Mouse (Mus musculus) adrenal gland, adult 8-10 months (tissue): ENCODE measurements around the gene Apcs. TPM values are rescaled to one million over a fixed set of nuclear protein-coding genes. Genes with fewer than 3 reads are reported as not detected.

Experiments used
- DNase-seq: peaks from one replicate; pipeline ENCODE4 v3.0.0; 2022
- total RNA-seq, 4 experiments: library from RNA; stranded (reverse); gene quantifications; 2 replicates each; pipeline ENCODE4 v1.2.4; 2022

Gene Apcs
- total RNA-seq: not detected

DNA sequence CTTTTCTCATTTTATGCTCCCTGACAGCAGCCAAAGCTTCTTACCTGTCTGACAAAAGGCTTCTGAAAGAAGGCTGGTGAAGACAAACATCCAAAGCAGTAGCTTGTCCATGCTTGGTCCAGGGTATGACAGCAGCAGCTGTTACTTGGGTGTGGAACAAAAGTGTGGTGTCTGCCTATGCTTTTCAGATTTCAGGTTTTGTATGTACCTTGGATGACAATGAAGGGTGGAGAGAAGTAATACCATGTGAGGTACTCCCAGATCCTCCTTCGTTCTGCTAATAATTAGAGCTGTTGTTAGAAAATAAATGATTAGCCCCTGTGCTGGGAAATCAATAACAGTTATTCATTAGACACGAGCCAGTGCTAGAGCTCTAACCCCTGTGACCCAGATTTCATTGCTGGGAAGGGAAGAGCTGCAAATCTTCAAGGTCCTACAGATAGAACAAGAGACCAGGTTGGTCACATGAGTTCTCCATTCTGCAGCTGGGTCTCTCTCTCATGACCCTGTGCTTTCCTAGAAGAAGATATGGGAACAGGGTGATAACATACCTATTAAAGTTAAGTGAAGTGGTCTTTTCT is at the start of gene Apcs:
Gene Apcs (minus strand): TSS at position 265 of the 581 bp plus-strand sequence.
- DNase-seq: no peak

DNA sequence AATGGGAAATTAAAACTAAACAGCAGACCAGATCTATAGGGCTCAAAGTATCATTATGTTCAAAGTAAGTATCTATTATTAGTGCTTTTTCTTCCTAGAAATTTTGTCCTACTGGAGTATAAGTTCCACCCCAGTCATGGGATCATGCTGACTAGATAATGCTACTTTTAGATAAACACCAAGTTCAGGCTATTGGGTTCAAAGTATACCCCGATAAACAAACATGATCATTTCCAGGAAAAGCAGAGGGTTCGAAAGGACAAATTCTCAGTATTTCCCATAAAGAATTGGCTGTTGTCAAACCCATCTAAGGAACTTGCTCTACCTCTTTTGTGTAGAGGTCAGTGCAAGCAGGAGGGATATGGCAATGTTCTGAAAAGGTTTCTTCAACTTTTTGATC is 37.4 kb upstream of the Apcs start:
- no peak for DNase-seq

DNA sequence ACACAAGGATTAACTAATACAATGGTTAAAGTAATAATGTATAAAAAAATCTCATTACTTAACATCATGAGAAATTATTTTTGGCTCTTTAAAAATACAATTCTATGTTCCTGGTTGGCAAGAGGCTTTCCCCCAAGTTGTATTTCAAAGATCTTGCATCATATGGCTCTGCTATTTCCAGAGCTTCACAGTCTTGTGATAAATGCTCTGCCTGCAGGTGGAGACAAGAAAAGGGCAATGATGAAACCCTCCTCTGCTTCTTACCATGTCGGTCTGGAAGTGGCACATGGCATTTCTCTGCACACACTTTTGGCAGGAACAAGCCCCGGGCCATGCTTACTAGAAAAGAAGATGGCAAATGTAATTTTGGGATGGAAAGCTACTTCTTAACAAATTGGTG is 23.6 kb upstream of the Apcs start:
- DNase-seq: no peak

DNA sequence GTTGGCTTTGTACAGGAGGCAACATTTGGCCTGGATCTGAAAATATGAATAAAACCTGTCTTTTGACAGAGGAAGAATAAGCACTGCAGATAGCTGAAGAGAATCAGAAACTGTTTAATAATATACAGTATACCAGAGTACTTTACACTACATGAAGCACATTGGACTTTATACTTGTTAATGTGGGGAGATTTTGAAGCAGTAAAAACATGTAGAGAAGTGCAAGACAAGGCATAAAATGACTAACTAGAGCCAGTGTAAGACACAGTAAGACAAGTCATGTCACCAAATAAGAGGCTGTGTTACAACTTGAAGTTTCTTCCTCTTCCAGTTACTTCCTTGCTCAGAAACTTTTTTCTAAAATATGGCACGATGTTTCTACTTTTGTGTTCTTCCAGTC is 22.3 kb upstream of the Apcs start:
- DNase-seq: no peak

DNA sequence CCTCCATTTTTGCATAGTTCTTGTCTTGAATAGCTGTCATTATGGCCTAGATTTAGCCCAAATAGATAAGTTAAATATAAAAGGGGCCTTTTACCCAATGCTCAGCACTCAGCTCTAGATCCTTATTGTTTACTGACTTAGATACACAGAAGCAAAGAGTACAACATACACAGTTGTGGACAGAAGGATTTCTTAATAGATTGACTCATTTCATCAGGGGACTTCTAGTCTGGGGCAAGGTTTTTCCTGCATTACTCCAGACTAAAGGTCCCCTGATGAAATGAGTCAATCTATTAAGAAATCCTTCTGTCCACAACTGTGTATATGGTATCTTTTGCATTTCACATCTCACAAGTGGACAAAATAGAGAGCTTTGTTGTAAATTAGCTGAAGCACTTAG is 8.5 kb upstream of the Apcs start:
- DNase-seq: no peak

DNA sequence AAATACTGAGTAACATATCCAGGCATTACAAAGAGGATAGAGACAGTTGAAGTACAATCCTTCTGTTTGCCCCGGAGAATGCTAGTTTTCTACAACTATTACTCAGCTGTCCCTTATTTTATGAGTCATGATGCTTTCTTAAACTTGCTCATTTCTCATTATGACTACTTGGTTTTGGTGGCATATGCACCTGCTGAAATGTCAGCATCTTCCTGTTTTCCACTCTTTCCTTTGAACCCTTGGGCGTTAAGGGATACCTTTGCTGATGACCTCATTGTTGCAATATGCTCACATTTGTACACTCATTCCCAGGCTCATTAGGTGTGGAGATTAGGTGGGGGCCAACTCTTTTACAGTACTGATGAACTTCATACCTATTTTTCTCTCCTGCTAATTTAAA is 594 bp upstream of the Apcs start:
- no peak for DNase-seq

DNA sequence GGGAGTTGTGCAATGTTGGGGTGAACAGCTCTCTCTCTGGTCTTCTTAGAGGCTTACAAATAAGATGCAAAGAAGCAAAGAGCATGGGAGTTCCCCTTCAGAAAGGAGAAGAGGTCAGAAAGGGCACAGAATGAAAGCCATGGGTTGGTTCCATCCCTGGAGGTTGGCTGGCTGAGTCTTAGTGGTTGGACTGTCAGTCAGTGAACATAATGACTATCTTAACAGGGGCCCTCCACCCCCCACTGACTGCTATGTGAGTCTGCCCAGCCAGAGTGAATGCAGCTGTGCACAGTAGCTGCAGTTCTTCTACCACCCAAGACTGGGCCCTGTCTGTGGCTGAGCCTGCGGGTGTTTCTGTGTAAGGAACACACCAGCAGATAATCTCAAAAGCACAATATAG is 18.2 kb downstream of the Apcs start:
- no peak for DNase-seq

DNA sequence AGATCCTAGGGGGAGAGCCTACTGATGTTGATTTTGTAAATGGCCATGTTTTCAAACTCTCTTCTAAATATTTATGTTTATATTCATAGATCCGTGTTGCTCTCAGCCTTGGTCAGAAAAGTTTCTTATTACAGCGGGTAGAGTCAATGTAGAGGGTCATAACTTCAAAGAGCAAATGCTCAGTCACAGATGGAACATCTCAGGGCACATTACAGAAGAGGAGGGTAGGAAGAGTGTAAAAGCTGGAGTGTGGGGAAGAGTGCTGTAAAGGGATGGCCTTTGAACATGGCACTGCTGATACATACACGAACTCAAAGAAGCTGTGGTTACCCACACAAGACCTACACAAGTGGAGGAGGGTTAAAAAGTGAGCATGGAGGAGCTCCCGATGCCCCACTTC is 19.6 kb downstream of the Apcs start:
- no peak for DNase-seq

DNA sequence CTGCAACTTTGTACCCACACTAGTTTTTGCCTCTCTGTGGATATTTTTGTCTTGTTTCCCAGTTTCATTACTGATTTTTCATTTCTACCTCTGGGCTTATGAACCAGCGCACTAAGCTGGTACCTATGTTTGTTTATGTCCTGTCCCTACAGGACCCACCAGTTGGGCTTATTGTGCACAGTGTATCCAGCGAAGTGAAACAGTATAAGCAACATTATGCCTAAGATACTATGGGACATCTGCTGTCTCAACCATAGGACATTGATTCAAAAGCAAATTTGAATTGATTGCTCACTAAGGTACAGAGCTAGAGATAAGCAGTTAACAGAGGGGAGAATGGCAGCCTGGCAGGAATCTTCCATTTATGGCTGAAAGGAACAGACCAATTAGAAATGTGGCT is 46.7 kb downstream of the Apcs start:
- DNase-seq: no peak

DNA sequence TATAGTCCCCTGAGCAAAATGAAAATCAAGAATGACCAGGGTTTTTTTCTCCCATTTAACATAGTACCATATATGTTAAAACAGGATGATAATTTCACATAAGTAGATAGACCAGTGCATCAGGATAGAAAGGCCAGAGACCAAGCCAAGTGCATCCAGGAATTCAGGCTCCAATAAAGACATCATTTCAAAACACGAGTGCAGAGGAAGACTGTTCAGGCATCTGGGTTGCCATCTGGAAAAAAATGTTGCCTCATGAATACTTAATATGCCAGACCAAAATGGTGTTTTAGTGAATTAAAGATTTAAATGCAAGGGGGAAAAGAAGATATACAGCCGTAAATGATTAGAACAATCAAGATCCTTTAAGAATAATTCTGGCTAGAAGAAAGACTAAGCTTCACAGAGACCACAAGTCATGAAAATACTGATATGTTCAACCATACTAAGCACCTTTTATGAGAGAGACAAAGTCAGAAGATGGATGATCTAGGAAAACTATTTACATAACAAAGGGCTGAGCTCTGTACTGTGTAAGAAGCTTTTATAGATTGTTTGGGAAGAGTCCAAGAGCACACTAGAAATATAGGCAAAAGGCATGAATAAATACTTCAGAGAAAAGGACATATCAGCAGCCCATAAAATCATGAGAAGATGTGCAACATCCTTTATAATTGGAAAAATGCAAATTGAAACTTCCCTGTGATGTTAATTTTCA is 47.6 kb downstream of the Apcs start:
- DNase-seq: no peak

Other genes with a start within 250 kb of the Apcs start
- under 1 TPM in 2 of 4 experiments, not detected in 2; 0.16 to 0.28 TPM for gene Crp, start 197.0 kb downstream of the Apcs start, total RNA-seq
- gene Olfr16, start 55.4 kb upstream of the Apcs start, total RNA-seq: not detected
- gene Olfr1408, start 242.3 kb upstream of the Apcs start, total RNA-seq: not detected